Mouse (Mus musculus): ENCODE data around the gene Xpnpep1.
A peak's percentile ranks its signal among the peaks of the same experiment; 100 is the strongest.

Gene Xpnpep1

DNA sequence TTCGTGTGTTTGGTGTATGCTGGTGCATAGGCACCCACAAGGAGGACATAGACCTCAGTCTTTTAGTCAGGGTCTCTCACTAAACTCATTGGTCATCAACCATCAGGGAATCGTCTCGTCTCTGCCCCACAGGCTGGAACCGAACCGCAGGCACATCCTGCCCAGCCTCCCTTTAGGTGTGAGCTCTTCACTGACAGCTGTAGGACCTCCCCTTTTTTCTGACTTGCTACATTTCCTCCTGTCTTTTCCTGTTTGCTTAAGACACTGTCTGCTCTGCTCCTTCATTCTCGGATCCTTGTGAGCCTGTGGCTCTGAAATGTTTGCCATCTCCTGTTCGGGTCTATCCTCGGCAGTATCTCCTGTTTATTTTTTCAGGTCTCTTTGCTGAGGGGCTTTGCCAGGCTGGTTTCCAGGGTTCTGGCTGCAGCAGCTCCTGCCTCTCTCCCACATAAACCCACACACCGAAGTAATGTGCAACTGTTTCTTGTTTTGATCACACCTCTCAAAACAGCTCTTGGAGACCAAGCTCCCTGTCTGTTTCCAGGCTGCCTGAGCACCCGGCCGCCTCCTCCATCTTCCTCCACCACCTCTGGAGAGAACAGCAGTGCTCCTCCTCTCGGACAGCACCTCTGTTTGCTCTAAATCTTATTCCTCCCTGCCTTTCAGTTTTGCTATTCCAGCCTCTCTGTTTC is 60.8 kb downstream of the Xpnpep1 start:
- no peak for DNase-seq

DNA sequence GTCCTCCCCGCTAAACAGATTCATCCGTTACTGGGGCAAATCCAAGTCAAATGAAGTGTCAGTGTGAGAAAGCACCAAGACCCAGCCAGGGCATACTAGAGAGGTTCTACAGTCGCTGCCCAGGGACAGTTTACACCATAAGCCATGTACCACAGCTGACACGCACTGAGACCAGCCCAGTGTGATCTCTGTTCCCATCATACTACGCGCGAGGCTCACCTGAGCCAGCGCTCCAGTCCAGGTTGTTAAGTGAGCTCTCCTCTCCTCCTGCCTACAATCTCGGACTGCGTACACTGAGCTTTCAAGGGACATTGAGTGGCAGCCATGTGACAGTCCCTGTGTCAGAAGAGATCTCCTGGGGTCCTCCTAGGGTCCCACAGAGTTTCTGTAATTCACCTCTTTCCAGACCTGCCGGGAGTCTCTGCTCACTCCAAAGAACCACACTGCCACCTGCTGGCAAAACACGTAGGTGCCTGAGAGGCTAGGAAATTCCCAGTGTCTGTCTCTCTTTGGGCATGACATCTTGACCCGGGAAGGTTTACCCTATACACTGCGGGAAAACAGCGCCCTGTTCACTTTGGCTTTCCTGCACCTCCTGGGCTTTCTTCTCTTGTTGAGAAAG is 64.3 kb downstream of the Xpnpep1 start:
- DNase-seq, result peak; percentile 91

DNA sequence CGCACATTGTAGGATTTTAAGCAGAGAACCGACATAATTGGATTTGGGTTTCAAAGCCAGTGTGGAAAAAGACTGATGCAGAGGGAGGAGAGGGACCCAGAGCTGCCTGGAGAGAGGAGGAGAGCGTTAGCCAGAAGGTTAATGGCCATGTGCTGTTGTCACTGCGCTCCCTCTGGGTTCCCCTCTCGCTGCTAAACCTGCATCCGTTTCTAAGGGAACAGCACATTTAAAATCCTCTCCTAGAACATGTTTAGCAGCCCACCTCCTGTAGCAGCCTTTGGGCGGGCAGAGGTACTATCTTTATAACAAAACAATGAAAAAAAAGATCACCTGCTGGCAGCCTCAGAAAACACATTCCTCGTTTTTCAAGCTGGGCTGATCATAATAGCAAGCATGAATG is 73.7 kb downstream of the Xpnpep1 start:
- DNase-seq, result no peak

DNA sequence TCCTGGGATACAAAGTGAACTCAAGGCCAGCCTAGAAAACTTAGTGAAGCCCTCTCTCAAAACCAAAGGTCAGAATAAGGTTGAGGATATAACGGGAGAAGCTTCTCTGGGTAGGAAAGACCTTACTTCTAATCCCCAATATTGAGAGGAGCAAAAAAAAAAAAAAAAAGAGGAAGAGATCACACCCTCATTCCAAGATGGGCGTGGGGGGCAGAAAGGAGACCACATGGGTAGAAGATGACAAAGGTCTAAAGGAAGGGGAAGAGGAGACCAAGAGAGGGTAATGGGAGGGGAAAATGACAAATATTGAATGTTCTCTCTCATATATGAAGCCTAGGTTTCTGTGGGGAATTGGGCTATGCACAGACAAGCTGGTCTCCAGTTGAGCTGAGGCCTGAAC is 77.3 kb downstream of the Xpnpep1 start:
- no peak for DNase-seq

DNA sequence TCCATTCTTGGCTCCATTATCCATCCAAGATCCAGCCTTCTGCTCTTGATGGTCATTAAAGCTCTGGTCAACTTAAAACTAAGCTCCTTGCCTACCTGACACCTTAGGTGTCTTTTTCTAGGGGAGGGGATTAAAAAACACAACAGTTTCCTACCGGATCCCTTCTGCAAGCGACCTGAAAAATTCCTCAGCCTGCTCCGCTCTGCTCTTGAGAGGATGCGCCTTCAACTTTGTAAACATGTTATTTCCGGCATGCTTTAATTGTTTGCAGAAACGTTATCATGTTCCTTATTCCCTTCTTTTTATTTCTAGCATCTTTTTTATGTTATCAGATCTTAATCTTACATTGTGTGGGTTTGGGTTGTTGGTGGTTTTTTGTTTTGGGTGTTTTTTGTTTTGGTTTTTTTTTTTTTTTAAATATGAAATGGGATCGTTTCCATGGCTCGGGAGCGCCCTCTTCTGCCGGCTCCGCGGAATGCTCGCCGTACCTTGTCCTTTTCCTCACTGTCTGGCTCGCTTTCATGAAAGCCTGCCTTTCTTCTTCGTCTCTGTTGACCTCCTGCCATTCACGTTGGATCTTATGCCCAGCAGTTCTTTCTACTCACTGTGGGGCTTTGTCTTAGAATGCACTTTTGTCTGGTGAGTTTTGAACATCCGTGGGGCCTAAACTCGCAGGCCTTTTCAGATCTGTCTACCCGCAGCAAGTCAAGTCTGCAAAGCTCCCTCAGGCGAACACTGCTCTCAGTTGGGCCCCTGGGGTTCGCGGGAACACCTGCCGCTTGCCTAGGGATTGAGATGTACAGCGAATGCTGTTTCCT is 117.1 kb downstream of the Xpnpep1 start:
- peak; percentile 81 for DNase-seq

DNA sequence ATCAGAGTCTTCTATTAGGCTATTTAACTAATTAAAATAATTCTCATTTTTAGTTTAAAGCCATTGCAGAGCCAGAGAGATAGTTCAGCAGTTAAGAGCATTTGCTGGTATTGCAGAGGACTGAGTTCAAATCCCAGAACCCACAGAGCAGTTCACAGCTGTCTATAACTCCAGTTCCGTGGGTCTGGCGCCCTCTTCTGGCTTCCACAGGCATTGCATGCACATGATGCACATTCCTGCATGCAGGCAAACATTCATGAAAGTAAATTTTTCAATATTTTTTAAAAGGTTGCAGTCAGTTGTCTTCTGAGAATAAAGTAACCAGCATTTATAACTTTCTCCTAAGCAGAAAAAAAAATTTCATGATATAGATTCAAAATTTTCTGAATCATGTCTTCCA is 135.8 kb downstream of the Xpnpep1 start:
- no peak for DNase-seq

DNA sequence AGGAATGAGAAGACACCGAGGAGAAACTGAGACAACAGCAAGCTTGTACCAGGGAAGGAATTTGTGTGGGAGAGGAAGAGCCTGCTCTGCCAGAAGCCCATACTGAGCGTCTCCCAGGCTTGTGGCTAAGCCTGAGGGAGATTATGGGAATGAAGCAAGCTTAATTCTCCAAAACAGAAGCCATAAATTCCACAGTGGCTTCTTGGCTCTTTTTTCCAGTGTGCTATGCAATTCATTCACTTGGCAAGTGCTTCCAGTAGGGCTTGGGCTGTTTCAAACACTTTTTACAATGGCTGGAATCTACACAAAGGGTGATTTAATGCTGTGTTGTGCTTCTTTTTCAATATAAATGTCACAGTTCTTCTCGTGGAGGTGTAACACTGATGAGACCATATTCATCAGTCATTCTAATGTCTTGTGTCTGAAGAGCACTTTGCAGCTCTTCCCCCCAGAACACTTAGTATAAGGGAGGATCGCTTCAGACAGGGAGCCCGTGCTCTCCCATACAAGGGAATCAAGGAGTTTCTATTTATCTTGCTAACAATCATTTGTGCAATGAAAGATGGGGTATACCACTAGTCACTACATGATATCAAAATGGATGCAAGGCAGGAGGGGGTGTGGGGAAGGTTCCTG is 148.1 kb downstream of the Xpnpep1 start:
- DNase-seq, result no peak
